Mouse (Mus musculus): Measurements from ENCODE around the gene Cbx1.

The Cbx1 gene

GRCm38 (mm10) chr11:96816494-96816893, 27.6 kb downstream of the Cbx1 start:
- DNase-seq (ENCODE audit: low read depth, low spot score): no peak

- DNase-seq (ENCODE audit: low read depth, low spot score): peak; percentile 33
Observed at GRCm38 (mm10) chr11:96816979-96817378, 28.1 kb downstream of the Cbx1 start.

- peak; percentile 29 for DNase-seq (ENCODE audit: low read depth, low spot score)
Observed at GRCm38 (mm10) chr11:96818128-96818710, 29.3 kb downstream of the Cbx1 start.

GRCm38 (mm10) chr11:96821956-96822355, 33.0 kb downstream of the Cbx1 start:
- DNase-seq (ENCODE audit: low read depth, low spot score): no peak

GRCm38 (mm10) chr11:96822675-96823470, 33.9 kb downstream of the Cbx1 start:
- DNase-seq (ENCODE audit: low read depth, low spot score): peak; percentile 72

- no peak for DNase-seq (ENCODE audit: low read depth, low spot score)
Observed at GRCm38 (mm10) chr11:96823471-96823837, 34.5 kb downstream of the Cbx1 start.

- DNase-seq (ENCODE audit: low read depth, low spot score): peak; percentile 98
Observed at GRCm38 (mm10) chr11:96823880-96824782, 35.2 kb downstream of the Cbx1 start.

- peak; percentile 80 for DNase-seq (ENCODE audit: low read depth, low spot score)
Observed at GRCm38 (mm10) chr11:96824783-96825495, 36.0 kb downstream of the Cbx1 start.

- no peak for DNase-seq (ENCODE audit: low read depth, low spot score)
Observed at GRCm38 (mm10) chr11:96826481-96826880, 37.6 kb downstream of the Cbx1 start.

GRCm38 (mm10) chr11:96827062-96827581, 38.2 kb downstream of the Cbx1 start:
- DNase-seq (ENCODE audit: low read depth, low spot score): no peak

GRCm38 (mm10) chr11:96827917-96828316, 39.0 kb downstream of the Cbx1 start:
- no peak for DNase-seq (ENCODE audit: low read depth, low spot score)

GRCm38 (mm10) chr11:96828881-96829280, 40.0 kb downstream of the Cbx1 start:
- DNase-seq (ENCODE audit: low read depth, low spot score): no peak

- DNase-seq (ENCODE audit: low read depth, low spot score): peak; percentile 60
Observed at GRCm38 (mm10) chr11:96829403-96829812, 40.5 kb downstream of the Cbx1 start.

- DNase-seq (ENCODE audit: low read depth, low spot score): peak; percentile 100
Observed at GRCm38 (mm10) chr11:96829813-96830538, 41.0 kb downstream of the Cbx1 start, which contains the start of gene Nfe2l1. Gene Nfe2l1 (minus strand): TSS chr11:96829968.

GRCm38 (mm10) chr11:96830539-96831216, 41.8 kb downstream of the Cbx1 start:
- DNase-seq (ENCODE audit: low read depth, low spot score): no peak

- no peak for DNase-seq (ENCODE audit: low read depth, low spot score)
Observed at GRCm38 (mm10) chr11:96831516-96831915, 42.6 kb downstream of the Cbx1 start.

GRCm38 (mm10) chr11:96832541-96832940, 43.6 kb downstream of the Cbx1 start:
- DNase-seq (ENCODE audit: low read depth, low spot score): no peak

GRCm38 (mm10) chr11:96832973-96833372, 44.0 kb downstream of the Cbx1 start:
- no peak for DNase-seq (ENCODE audit: low read depth, low spot score)

GRCm38 (mm10) chr11:96834127-96834526, 45.2 kb downstream of the Cbx1 start:
- no peak for DNase-seq (ENCODE audit: low read depth, low spot score)

- peak; percentile 43 for DNase-seq (ENCODE audit: low read depth, low spot score)
Observed at GRCm38 (mm10) chr11:96837298-96837697, 48.4 kb downstream of the Cbx1 start.

Measured in brain, adult 2 months (tissue).